Mouse (Mus musculus): Measurements from ENCODE around the gene Abca1. TPM values are rescaled to one million over a fixed set of nuclear protein-coding genes. Genes with fewer than 3 reads are reported as not detected.

The Abca1 gene
- polyA plus RNA-seq, 1 experiment from 2014 or later, result 11.3 TPM

- 91% methylated on average over 4 of the region's 4 CpGs for WGBS
These were observed 64.8 kb downstream of the Abca1 start for GRCm38 (mm10) chr4:53094850-53095249.

GRCm38 (mm10) chr4:53094331-53094730 is 65.4 kb downstream of the Abca1 start:
- Histone ChIP-seq H3K36me3 (replicated peaks) (0 out of 2 replicates have a peak, but pooled peaks cover 4% of the 10 kb centered on the region), H3K4me1 (no peaks in the 10 kb centered on the region), H3K9me3 (no peaks in the 10 kb centered on the region), H3K27ac (no peak overlapping the region), H3K27me3 (replicated peaks) (no peaks in the 10 kb centered on the region), H3K4me2 (no peak overlapping the region), H3K9ac (no peak overlapping the region), H3K4me3 (no peak overlapping the region)
- 79% methylated on average over 3 of the region's 3 CpGs for WGBS
- ATAC-seq (replicated peaks), result no peak

More at GRCm38 (mm10) chr4:53094850-53095249, 64.8 kb downstream of the Abca1 start:
- Histone ChIP-seq H3K9me3 (no peaks in the 10 kb centered on the region), H3K27ac (no peak overlapping the region), H3K4me3 (no peak overlapping the region), H3K4me2 (no peak overlapping the region), H3K36me3 (replicated peaks) (0 out of 2 replicates have a peak, but pooled peaks cover 4% of the 10 kb centered on the region), H3K9ac (no peak overlapping the region), H3K27me3 (replicated peaks) (no peaks in the 10 kb centered on the region), H3K4me1 (no peaks in the 10 kb centered on the region)
- no peak for ATAC-seq (replicated peaks)

- Histone ChIP-seq H3K4me2 (no peak overlapping the region), H3K9ac (no peak overlapping the region), H3K9me3 (no peaks in the 10 kb centered on the region), H3K4me3 (no peak overlapping the region), H3K36me3 (replicated peaks) (0 out of 2 replicates have a peak, but pooled peaks cover 4% of the 10 kb centered on the region), H3K27me3 (replicated peaks) (no peaks in the 10 kb centered on the region), H3K4me1 (no peaks in the 10 kb centered on the region), H3K27ac (no peak overlapping the region)
- ATAC-seq (replicated peaks), result no peak
- WGBS, result 92% methylated on average over 4 of the region's 4 CpGs
These were observed 66.1 kb downstream of the Abca1 start for GRCm38 (mm10) chr4:53093615-53094014.

GRCm38 (mm10) chr4:53089641-53090040 is 70.1 kb downstream of the Abca1 start:
- Histone ChIP-seq H3K4me2 (no peak overlapping the region), H3K4me3 (no peak overlapping the region), H3K9me3 (no peaks in the 10 kb centered on the region), H3K27me3 (replicated peaks) (no peaks in the 10 kb centered on the region), H3K36me3 (replicated peaks) (0 out of 2 replicates have a peak, but pooled peaks cover 4% of the 10 kb centered on the region), H3K27ac (no peak overlapping the region), H3K4me1 (no peaks in the 10 kb centered on the region), H3K9ac (no peak overlapping the region)
- no peak for ATAC-seq (replicated peaks)
- 85% methylated on average over 3 of the region's 3 CpGs for WGBS

- H3K4me3 ChIP-seq, result no peak overlapping the region
- H3K36me3 ChIP-seq (replicated peaks), result 0 out of 2 replicates have a peak, but pooled peaks cover 4% of the 10 kb centered on the region
- ATAC-seq (replicated peaks), result no peak
- no peaks in the 10 kb centered on the region for H3K4me1 ChIP-seq
- no peak overlapping the region for H3K4me2 ChIP-seq
- H3K27ac ChIP-seq, result no peak overlapping the region; the same call in 1 of the 2 replicates
- no peaks in the 10 kb centered on the region for H3K9me3 ChIP-seq
- WGBS, result 70% methylated on average over 4 of the region's 4 CpGs
- no peaks in the 10 kb centered on the region for H3K27me3 ChIP-seq (replicated peaks)
- H3K9ac ChIP-seq, result no peak overlapping the region
These were observed 70.7 kb downstream of the Abca1 start for GRCm38 (mm10) chr4:53088999-53089398.

GRCm38 (mm10) chr4:53086636-53087035 is 73.1 kb downstream of the Abca1 start:
- H3K4me2 ChIP-seq, result no peak overlapping the region
- H3K27me3 ChIP-seq (replicated peaks), result no peaks in the 10 kb centered on the region
- H3K9ac ChIP-seq, result no peak overlapping the region
- H3K36me3 ChIP-seq (replicated peaks), result no peaks in the 10 kb centered on the region
- H3K4me3 ChIP-seq, result no peak overlapping the region
- H3K9me3 ChIP-seq, result no peaks in the 10 kb centered on the region
- no peak overlapping the region for H3K27ac ChIP-seq
- WGBS, result 79% methylated on average over 2 of the region's 2 CpGs
- no peaks in the 10 kb centered on the region for H3K4me1 ChIP-seq
- no peak for ATAC-seq (replicated peaks)

- H3K9me3 ChIP-seq, result no peaks in the 10 kb centered on the region
- 73% methylated on average over 4 of the region's 4 CpGs for WGBS
- H3K4me3 ChIP-seq, result no peak overlapping the region
- no peak for ATAC-seq (replicated peaks)
- H3K36me3 ChIP-seq (replicated peaks), result no peaks in the 10 kb centered on the region
- no peak overlapping the region for H3K27ac ChIP-seq
- no peaks in the 10 kb centered on the region for H3K4me1 ChIP-seq
- no peak overlapping the region for H3K4me2 ChIP-seq
- H3K9ac ChIP-seq, result no peak overlapping the region
- H3K27me3 ChIP-seq (replicated peaks), result no peaks in the 10 kb centered on the region
These were observed 74.1 kb downstream of the Abca1 start for GRCm38 (mm10) chr4:53085634-53086033.

GRCm38 (mm10) chr4:53083071-53083470 is 76.6 kb downstream of the Abca1 start:
- Histone ChIP-seq H3K4me3 (no peak overlapping the region), H3K4me1 (no peaks in the 10 kb centered on the region), H3K4me2 (no peak overlapping the region), H3K9me3 (no peaks in the 10 kb centered on the region), H3K9ac (no peak overlapping the region), H3K27me3 (replicated peaks) (no peaks in the 10 kb centered on the region), H3K27ac (no peak overlapping the region), H3K36me3 (replicated peaks) (no peaks in the 10 kb centered on the region)
- WGBS, result 93% methylated on average over 2 of the region's 2 CpGs
- ATAC-seq (replicated peaks), result no peak

GRCm38 (mm10) chr4:53082451-53082850 is 77.2 kb downstream of the Abca1 start:
- 90% methylated on average over 7 of the region's 7 CpGs for WGBS
- Histone ChIP-seq H3K27ac (no peak overlapping the region), H3K9me3 (no peaks in the 10 kb centered on the region), H3K36me3 (replicated peaks) (no peaks in the 10 kb centered on the region), H3K4me1 (no peaks in the 10 kb centered on the region), H3K27me3 (replicated peaks) (no peaks in the 10 kb centered on the region), H3K9ac (no peak overlapping the region), H3K4me2 (no peak overlapping the region), H3K4me3 (no peak overlapping the region)
- ATAC-seq (replicated peaks), result no peak

- Histone ChIP-seq H3K36me3 (replicated peaks) (no peaks in the 10 kb centered on the region), H3K27me3 (replicated peaks) (no peaks in the 10 kb centered on the region), H3K9me3 (no peaks in the 10 kb centered on the region), H3K4me3 (no peak overlapping the region), H3K4me2 (no peak overlapping the region), H3K27ac (no peak overlapping the region), H3K4me1 (no peaks in the 10 kb centered on the region), H3K9ac (no peak overlapping the region)
- 93% methylated on average over 11 of the region's 11 CpGs for WGBS
- no peak for ATAC-seq (replicated peaks)
These were observed 77.8 kb downstream of the Abca1 start for GRCm38 (mm10) chr4:53081851-53082250.

GRCm38 (mm10) chr4:53080290-53080689 is 79.4 kb downstream of the Abca1 start:
- H3K4me3 ChIP-seq, result no peak overlapping the region
- no peak overlapping the region for H3K9ac ChIP-seq
- H3K36me3 ChIP-seq (replicated peaks), result no peaks in the 10 kb centered on the region
- H3K9me3 ChIP-seq, result no peaks in the 10 kb centered on the region
- WGBS, result 91% methylated on average over 3 of the region's 3 CpGs
- H3K27ac ChIP-seq, result no peak overlapping the region
- H3K4me2 ChIP-seq, result no peak overlapping the region
- H3K27me3 ChIP-seq (replicated peaks), result no peaks in the 10 kb centered on the region
- H3K4me1 ChIP-seq, result no peaks in the 10 kb centered on the region
- no peak for ATAC-seq (replicated peaks)

GRCm38 (mm10) chr4:53078793-53079310 is 80.8 kb downstream of the Abca1 start:
- Histone ChIP-seq H3K9me3 (no peaks in the 10 kb centered on the region), H3K4me2 (no peak overlapping the region), H3K9ac (no peak overlapping the region), H3K27ac (no peak overlapping the region), H3K4me3 (no peak overlapping the region), H3K27me3 (replicated peaks) (no peaks in the 10 kb centered on the region), H3K36me3 (replicated peaks) (no peaks in the 10 kb centered on the region), H3K4me1 (no peaks in the 10 kb centered on the region)
- no peak for ATAC-seq (replicated peaks)
- 64% methylated on average over 2 of the region's 2 CpGs for WGBS

GRCm38 (mm10) chr4:53076788-53077350 is 82.8 kb downstream of the Abca1 start:
- WGBS, result 94% methylated on average over 4 of the region's 4 CpGs
- Histone ChIP-seq H3K4me3 (no peak overlapping the region), H3K36me3 (replicated peaks) (no peaks in the 10 kb centered on the region), H3K27me3 (replicated peaks) (no peaks in the 10 kb centered on the region), H3K4me1 (no peaks in the 10 kb centered on the region), H3K9me3 (no peaks in the 10 kb centered on the region), H3K9ac (no peak overlapping the region), H3K27ac (no peak overlapping the region), H3K4me2 (no peak overlapping the region)
- no peak for ATAC-seq (replicated peaks)

All from midbrain, embryonic 15.5 days (tissue).